Mouse (Mus musculus): ENCODE data around the gene Krt83.
"Not testable (repeated sequence)": the region's sequence is repeated elsewhere in the genome, so short reads cannot be mapped to it uniquely, and the experiment has no call there.

Krt83 gene

DNA sequence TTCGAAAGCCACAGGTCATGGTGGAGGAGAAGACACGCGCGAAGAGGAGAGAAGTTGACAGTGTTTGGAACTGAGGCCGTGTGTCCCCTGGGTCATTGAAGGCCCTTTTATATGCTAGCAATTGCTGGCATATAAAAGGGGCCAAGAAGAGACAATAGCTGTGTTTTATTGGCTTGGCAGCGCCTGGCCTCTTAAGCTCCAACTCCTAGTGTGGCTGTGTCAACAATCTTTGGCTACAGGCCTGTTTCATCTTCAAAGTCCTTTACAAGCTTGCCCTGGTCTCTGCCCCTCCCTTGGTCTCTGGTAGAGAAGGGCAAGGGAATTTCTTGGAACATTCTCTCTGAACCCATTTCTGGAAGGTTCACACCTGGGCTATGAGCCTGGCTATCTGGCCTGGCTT, at the start of gene Krt83:
Gene Krt83, minus strand, starts transcription at position 82 of the 400 bp plus-strand sequence.
- DNase-seq (ENCODE audit: low spot score in 2 of 2): no peak

DNA sequence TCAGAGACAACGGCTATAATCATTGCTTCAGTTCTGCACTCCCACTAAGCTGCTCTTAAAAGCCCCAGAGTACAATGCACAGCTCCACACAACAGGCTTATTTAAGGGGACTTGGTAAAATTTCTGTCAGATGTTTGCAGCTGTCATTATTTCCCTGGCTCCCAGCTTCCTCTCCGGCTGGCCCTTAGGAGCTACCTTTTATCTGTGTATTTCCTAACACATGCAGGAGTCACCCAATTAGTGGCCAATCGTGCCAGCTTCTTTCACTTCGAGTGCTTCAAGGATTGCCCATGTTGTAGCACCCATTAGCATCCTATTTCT, 47.2 kb upstream of the Krt83 start:
- DNase-seq (ENCODE audit: low spot score in 2 of 2): no peak

DNA sequence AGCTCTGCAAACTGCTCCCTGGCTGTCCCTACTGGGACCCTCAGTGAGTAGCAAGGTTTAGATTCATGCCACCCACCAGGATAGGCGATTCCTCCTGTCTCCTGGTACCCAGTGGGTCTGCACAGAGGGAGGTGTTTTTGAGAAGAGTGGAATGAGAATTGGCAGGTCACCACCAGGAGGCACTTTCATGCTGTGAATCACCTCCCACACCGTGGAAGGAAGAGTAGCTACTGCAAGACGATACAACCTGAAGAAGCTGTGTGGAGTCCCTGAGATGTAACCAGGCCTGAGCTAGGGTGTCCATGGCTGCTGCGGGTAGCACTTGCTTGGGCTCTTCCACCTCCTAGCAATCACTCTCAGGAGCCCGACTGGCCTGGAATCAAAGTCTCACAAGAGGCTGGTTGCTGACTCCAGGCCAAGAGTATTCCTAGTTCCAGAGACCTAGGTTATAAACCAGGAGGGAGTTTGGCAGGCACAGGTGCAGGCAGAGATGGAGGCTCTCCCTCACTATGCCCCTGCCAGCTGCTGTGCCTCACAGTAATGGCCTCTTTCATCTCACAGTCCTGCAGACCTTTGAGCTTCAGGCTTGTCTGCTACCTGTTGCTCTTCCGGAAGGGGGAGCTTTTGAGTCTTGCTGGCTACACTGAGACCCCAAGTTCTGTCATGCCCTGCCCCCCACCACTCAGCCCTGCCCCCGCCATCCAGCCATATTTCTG, 46.7 kb upstream of the Krt83 start:
- DNase-seq (ENCODE audit: low spot score in 2 of 2): no peak

DNA sequence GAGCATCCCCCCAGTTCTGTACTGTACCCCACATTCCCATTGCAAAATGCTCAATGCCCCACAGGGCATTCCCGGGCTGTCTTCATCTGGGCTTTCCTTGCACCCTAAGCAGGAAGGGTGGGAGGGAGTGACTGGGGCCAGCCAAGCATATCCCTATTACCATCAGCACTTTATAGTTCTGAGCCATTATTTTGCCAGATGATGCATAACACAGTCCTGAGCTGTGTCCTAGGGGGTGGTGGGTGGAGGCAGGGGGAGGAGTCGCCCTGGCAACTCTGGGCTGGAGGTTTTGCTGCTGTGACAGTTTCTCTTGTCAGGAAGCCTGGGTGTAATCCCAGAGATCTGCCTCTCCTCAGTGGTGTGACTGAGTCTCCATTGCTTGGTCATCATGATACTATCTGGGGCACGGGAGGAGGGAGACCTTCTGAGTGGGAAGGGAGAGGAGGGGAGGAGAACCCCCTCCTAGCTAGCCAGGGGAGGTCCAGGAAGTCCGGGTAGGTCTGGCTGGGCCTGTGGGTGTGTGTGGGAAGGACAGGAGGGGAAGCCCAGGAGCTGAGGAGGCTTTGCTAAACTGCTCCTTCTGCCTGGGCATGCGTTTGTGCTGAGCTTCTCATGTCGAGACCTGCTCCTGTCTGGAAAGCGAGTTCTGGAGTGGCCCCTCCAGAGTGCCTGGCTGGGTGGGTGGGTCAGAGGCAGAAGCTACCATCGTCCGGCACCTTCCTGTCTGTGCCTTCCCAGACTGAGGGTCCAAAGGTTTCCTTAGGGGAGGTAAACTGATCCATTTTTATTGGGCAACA, 44.9 kb upstream of the Krt83 start:
- DNase-seq (ENCODE audit: low spot score in 2 of 2): no peak

DNA sequence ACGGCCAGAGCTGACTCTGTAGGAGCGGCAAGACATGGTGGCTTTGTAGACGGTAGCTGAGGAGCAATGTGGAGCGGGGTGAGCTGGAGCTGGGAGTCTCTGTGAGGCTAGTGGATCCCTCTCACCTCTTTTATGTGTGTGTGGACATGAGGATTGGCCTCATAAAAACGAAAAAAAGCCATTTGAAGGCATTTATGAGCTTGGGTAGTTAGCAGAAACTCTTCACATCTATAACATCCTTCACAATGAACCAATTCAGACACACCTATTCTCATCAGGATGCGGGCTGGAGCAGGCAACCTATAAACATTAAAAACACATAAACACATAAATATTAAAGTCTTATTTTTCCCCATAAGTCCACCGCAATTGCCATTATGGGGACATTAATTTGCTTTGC, 41.4 kb upstream of the Krt83 start, which contains the start of gene Krt84:
Gene Krt84, minus strand, starts transcription at position 101 of the 400 bp plus-strand sequence.
- DNase-seq (ENCODE audit: low spot score in 2 of 2): no peak

DNA sequence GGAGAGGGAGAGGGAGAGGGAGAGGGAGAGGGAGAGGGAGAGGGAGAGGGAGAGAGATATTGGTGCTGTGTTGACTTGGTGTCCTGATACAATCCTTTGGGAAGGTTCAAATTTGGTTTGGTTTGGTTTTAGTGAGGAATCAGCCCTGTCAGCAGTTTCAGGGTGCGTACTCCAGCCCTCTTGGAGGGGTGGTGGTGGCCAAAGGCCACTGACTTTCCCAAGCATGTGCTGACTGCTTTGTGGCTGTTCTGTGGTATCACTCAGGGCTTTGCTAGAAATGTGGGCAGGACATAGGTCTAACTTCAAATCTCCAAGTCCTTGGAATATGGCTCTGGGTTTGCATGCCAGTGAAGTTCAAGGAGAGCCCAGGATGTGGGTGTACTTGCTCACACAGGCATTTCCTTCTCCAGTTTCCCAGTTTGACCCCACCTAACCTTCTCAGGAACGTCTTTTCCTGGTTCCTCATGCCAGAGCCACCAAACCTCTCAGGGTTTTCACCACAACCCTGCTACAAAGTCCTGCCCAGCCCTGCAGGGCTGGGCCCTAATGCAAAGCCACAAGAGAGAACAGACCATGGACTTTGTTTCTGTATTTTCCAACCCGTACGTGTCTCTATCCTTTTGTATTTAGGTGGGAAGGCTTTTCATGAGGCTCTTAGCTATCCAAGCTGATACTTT, 31.4 kb upstream of the Krt83 start:
- DNase-seq (ENCODE audit: low spot score in 2 of 2): no peak

DNA sequence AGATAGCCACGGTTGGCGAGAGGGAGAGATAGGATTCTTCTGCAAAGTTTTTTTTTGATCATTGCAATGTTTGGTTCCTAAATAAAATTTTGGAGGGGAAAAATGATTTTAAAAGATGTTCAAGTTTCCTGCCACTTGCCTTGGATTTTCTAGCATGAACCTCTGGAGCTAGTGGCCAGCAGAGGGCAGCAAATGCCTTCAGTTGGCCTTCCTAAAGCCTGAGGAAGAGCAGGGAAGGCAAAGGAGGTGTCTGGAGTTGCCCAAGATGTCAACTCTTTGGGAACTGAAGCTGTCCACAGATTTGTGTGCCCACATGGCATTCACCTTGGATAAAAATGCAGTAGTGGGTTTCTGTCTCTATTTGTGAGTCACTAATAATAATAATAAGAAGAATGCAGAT, 28.5 kb upstream of the Krt83 start:
- no peak for DNase-seq (ENCODE audit: low spot score in 2 of 2)

DNA sequence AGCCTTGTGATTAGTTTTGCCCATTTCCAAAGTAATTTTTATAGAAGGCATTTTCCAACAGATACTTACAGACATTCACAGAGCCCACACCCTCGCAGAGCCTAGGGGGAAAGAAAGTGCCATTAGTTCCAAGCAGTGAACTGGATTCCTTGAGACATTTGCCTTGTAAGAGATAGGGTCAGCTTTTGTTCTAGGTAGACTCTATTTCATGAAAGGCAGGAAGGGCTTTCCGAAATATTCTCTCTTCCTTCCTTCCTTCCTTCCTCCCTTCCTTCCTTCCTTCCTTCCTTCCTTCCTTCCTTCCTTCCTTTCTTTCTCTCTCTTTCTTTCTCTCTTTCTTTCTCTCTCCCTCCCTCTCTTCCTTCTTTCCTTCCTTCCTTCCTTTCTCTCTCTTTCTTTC, 25.8 kb upstream of the Krt83 start, which contains the start of gene Gm49425:
Gene Gm49425, minus strand, starts transcription at position 101 of the 400 bp plus-strand sequence.
- not testable (repeated sequence) for DNase-seq (ENCODE audit: low spot score in 2 of 2)

DNA sequence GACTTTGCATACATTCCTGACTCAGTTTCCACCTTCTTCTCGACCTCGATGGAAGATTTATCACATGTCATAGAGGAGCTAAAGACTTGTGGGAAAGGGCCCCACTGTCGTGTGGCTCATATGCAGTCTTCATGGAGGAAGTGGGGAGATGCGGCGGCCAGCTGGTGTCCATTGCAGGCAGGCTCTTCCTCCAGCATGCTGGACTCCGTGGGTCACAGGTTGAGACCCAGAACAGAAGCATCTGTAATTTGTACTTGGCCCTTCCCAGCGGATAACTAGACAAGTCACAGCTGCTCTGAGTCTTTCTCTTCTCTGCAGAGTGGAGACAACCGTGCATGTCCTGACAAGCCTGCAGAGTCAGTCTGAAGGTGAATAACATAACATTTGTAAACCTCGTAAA, 16.9 kb upstream of the Krt83 start:
- no peak for DNase-seq (ENCODE audit: low spot score in 2 of 2)

DNA sequence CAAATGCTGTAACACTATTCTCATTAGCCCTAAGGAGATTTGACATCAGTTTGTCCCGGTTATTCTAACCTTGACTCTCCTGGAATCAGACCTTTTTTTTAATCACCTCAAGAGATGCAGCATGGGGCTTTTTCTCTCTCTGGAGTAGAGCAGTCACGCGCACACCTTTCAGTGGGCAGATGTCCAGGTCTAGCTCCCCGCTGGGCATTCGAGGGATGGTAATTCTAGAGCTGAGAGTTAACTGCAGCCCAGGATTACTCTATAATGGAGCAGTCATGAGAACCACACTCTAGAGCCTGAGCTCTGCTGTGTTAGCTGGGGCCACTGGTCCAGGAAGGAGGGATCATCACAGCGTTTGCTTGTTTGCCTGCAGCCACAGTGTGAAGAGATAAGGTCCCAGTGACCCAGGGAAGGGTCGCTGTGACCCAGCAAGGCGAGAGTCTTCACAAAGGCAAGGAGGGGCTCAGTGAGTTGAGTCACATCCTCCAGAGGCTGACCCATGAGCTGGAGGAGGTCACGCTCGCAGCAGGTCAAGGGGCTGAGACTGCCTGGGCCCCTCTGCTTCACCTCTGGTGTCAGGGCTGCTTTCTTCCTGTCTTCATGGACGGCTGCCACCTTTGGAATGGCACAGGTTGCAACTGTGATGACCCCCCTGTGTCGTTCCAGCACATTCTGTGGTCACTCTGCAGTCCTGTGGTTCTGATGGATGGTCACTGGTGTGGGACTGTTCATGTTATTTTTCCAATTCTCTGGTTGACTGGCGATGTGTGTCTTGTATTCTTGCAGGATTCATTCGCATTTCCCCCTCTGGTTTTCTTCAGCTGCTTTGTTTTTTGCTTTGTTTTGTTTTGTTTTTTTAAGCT, 15.8 kb upstream of the Krt83 start:
- DNase-seq (ENCODE audit: low spot score in 2 of 2): no peak

DNA sequence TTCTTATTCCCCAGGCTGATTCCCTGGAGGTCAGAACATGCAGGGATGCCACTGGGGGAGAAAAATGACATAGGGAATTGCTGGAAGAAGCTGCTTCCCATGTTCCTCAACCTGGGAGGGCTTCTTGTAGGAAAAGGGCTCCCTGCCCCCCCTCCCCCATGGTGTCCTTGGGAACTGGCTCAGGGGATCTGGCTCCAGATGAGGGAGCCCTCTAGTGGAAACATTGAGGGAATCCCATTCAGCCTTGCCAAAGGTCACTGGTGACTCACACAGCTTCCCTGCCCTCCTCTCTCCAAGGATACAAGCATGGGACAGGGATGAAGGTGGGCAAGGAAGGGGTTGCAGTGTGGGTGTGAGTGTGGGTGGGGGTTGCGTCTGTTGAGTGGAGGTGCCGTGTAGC, 5.9 kb upstream of the Krt83 start:
- no peak for DNase-seq (ENCODE audit: low spot score in 2 of 2)

DNA sequence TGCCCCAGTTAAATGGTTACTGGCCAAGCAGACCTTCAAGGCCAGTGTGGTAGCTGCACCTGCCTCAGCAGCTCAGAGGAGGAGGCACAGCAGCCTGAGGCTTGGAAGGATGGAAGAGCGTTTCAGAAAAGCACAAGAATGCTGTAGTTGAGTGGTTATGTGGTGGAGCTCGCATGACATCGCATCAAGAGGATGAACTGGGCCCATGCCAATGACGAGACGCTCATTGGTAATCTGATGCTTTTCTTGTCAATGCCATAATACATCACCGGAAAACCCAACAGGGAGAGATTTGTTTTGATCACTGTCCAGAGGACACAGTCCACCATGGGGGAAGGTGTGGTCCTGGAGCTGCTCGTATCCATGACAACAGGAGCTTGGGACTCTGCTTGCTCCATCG, 4.0 kb upstream of the Krt83 start:
- DNase-seq (ENCODE audit: low spot score in 2 of 2): no peak

DNA sequence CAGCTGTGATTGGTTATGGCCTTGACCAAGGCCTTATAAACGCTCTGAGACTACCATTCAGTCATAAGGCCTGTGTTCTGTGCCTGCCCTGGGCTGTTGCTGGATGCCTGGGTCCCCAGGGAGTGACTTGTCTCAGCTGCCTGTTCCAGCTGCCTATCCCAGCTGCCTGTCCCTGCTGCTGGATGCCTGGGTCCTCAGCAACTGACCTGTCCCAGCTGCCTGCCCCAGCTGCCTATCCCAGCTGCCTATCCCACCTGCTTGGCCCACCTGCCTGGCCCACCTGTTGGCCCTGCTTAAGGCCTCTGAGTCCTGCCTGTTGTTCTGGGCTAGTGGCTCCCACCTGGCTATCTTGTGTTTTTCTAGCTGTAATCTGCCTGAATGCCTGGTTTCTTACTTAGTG, 2.9 kb upstream of the Krt83 start:
- no peak for DNase-seq (ENCODE audit: low spot score in 2 of 2)

DNA sequence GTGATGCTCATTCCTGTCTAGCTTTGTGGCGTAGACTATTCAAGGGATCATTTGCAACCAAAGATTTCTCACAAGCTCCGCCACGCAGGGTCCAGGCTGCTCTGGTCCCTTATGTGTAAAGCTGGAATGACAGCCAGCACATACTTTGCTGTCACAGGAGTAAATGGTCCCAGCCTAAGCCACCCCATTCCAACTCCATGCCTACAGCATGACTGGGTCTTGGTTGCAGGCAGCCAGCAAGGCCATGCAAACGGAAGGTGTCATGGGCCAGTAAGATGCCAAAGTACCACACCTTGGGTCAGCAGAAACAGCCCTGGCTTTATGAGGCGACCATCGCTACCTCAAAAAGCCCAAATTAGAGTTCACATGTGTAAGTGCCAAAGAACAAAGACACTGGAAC, 2.4 kb upstream of the Krt83 start:
- no peak for DNase-seq (ENCODE audit: low spot score in 2 of 2)

DNA sequence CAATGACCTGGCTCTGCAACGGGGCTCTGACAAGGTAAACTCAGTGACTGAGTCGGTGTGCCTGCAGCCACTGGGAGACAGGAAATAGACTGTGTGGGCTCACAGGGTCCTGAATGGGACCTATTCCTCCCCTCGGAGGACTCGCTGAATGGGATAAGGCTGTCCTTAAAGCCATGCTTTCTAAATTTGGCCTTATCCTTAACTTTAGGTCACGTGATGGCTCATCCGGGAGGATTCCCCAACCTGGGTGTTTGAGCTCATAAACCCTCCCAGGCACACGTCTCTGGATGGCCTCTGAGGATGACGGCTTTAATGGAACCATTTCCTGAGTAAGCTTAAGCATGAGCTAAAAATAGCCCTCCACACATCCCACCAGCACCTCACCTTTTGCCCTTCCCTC, 1.4 kb upstream of the Krt83 start:
- DNase-seq (ENCODE audit: low spot score in 2 of 2): no peak

DNA sequence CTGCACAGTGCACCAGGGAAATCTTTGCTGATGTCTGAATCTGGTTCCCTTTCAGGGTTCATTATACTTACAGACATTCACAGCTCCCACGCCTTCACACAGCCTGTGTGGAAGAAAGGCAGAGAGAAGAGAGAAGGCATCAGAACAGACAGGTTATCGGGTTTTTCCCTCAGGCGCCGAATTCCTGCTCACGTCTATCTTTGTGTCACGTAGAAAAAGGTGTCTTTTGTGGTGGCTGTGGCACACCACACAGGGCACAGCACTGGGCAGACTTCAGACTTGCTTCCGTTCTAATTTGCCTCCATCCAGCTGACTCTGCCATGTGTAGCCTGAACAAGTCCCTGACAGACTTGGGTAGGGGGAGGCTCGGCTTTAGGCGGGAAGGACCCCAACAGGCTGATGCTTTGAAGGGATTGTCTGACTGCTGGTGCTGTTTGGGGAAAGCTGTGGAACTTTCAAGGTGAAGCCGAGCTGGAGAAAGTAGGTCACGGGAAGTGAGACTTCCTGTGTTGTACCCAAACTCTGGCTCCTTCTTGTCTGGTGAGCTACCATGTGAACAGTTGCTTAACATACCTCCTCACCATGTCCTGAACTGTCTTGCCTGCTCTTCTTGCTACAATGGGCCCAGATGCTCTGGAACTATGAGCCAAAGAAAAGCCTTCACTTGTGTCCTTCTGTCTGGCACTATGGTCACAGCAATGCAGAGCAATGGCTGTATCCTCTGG, 5.2 kb downstream of the Krt83 start:
- DNase-seq (ENCODE audit: low spot score in 2 of 2): peak; percentile 58 to 66

DNA sequence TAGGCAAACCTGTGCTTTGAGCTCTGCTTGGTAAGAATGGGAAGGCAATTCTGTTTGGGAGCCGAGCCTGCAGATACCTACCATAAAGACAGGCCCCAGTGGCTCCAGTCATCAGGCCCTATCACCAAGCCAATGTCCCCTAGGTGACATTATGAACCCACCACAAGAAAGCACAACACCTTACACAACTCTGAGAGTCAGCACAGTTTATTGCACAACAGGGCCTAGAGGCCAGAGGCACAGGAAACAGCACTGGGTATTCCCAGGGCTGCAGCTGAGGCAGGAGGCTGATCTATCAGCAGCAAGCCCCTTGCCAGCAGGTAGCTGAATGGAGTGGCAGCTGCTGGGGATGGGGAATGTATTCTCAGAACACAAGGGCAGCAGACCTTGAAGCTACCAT, 6.4 kb downstream of the Krt83 start:
- DNase-seq (ENCODE audit: low spot score in 2 of 2): no peak

DNA sequence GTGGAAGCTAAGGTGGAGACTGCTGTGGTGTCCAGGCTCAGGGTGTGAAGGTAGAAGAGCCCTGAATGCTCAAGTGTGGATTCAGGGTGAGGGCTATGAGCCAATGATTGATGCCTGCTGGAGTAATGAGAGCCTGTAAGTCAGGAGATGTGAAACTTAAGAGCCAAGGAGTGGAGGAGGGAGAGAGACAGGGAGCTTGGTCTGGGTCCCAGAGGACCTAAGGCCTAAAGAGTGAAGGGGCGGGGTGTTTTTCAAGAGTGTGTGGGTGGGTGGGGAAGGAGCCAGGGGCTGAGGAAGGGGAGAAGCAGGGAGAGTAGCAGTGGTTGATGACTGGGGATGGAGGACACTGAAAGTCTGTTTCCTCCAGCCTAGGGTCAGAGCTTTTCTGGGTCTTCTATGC, 7.7 kb downstream of the Krt83 start:
- DNase-seq (ENCODE audit: low spot score in 2 of 2): no peak

DNA sequence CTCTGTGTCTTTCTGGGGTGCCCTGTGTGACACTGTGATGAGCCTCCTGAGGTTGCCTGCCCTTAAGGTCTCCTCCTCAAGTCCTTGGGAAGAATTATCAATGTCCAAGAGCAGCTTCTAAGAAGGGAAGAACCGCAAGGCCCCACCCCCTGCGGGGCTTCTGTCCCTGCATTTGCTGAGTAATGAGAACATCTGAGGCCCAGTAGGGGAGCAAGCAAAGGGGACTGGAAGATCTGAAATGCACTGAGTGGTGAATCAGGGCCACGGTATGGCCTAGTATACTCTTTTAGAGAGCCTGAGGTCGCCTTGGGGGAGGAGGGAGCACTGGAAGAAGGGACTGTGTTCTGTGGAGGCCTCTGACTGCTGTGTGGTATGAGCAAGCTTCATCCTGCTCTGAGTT, 9.3 kb downstream of the Krt83 start:
- DNase-seq (ENCODE audit: low spot score in 2 of 2): no peak

DNA sequence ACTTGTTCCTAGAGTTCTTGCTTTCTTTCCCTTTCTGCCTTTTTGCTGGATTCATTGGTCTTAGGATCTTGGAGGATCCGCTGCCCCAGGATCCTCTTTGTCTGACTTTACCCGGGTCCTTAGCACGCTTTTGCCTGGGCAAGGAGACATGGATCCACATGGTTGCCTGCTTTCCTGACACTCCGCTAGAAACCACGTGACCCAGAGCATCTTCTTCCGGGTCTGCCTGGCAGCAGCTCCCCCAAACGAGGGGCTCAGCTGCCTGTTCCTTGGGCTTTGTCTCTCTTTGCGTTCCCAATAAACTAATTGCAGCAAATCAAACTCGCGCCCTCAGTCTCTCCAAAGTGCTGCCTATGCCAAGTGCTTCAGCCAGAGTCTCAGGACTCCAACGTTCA, 11.6 kb downstream of the Krt83 start:
- no peak for DNase-seq (ENCODE audit: low spot score in 2 of 2)

DNA sequence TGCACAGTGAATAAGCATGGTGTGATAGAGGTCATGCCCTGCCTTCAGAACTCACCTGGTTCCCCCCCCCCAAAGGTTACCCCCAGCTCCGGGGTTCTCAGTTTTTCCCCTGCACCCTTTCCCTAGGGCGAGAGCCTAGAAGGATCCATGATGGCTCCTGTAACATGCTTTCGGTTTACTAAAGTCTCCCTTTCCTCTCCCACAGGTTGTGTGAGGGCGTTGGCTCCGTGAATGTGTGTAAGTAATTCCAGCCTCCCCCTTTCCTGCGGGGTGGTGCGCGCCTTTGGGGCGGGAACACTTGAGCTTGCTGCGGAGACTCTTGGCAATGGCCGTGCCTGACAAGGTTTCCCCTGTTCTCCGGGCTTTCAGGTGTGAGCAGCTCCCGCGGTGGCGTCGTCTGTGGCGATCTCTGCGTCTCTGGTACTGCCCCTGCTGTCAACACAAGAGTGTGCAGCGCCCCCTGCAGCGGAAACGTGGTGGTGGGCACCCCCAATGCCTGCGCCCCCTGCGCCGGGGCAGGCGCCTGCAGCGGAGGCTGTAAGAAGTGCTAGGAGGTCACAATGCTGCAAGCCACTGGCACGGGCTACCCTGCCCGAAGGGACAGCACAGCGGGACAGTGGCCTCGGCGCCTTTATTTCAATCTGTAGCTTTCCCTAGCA, 12.2 kb downstream of the Krt83 start:
- DNase-seq (ENCODE audit: low spot score in 2 of 2): peak; percentile 59 to 60

Data from natural killer cell, adult 2 months (primary cell).